Mouse (Mus musculus): Measurements from ENCODE around the gene Ankrd9. TPM values are rescaled to one million over a fixed set of nuclear protein-coding genes. Genes with fewer than 3 reads are reported as not detected.

Gene Ankrd9
- polyA plus RNA-seq, 1 experiment from 2014 or later: 54.7 TPM

DNA sequence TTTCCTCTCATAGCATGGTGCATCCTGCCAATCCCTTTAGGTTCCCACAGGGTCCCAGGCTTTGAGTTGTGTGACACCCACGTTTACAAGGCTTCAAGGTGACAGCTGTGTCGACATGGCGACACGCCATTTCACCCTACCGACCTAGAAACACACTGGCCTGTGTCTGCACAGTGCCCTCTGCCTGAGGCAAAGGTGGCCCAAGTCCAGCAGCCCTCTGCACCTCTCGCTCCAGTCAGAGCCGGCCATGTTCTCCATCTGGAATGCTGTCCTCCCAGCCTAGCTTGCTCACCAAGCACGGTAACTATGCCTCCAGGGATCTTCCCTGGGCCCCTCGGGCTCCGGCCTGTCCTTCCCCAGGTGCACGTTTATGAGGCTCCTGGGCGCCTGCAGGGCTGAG, 13.9 kb upstream of the Ankrd9 start:
- Histone ChIP-seq H3K9ac (ENCODE audit: low read depth, low read length) (no peak overlapping the region), H3K4me2 (ENCODE audit: low read depth, low read length) (peak overlapping the region; percentile 84), H3K27ac (ENCODE audit: low read length) (no peak overlapping the region), H3K36me3 (ENCODE audit: control insufficient read depth, insufficient read depth) (no peaks in the 10 kb centered on the region), H3K27me3 (ENCODE audit: control insufficient read depth, insufficient read depth, low read depth, low read length) (no peaks in the 10 kb centered on the region), H3K4me1 (ENCODE audit: control insufficient read depth, low read depth, low read length) (peaks cover 18% of the 10 kb centered on the region), H3K9me3 (replicated peaks; ENCODE audit: control insufficient read depth, low read length) (peaks cover 3% of the 10 kb centered on the region; the same call in 1 of the 2 replicates), H3K4me3 (ENCODE audit: low read depth, low read length) (peak overlapping the region; percentile 70; the same call in 1 of the 2 replicates)
- 77% methylated on average over 12 of the region's 12 CpGs for WGBS (ENCODE audit: insufficient replicate concordance)
- ATAC-seq (ENCODE audit: low read depth): no peak

DNA sequence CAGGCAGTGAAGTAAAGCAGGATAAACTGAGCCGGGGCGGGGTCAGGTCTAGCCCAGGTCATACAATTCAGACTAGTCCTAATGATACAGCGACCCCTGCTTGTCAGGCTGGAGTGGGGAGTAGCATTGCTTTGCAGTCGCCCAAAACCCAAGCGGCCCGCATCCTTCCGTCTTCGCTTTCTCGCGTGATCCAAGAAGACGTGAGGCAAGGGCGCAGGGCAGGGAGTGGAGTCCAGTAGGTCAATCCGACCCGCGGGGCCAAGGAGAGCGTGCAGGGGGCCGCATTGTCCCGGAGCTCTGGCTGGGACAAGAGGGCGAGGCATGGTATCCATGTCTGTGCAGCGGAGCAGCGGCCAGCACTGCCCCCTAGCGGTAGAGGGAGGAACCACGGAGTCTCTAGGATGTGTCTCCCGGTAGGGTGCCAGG, 13.3 kb upstream of the Ankrd9 start:
- ATAC-seq (ENCODE audit: low read depth): peak; percentile 95
- peak overlapping the region; percentile 80 for H3K27ac ChIP-seq (ENCODE audit: low read length)
- H3K27me3 ChIP-seq (ENCODE audit: control insufficient read depth, insufficient read depth, low read depth, low read length): no peaks in the 10 kb centered on the region
- WGBS (ENCODE audit: insufficient replicate concordance): under 1% methylated on average over 24 of the region's 24 CpGs
- H3K4me3 ChIP-seq (ENCODE audit: low read depth, low read length): peak overlapping the region; percentile 70
- H3K9me3 ChIP-seq (replicated peaks; ENCODE audit: control insufficient read depth, low read length): no peaks in the 10 kb centered on the region
- peak overlapping the region; percentile 84 for H3K4me2 ChIP-seq (ENCODE audit: low read depth, low read length)
- H3K36me3 ChIP-seq (ENCODE audit: control insufficient read depth, insufficient read depth): no peaks in the 10 kb centered on the region
- peak overlapping the region; percentile 66 for H3K9ac ChIP-seq (ENCODE audit: low read depth, low read length)
- peaks cover 18% of the 10 kb centered on the region for H3K4me1 ChIP-seq (ENCODE audit: control insufficient read depth, low read depth, low read length)

DNA sequence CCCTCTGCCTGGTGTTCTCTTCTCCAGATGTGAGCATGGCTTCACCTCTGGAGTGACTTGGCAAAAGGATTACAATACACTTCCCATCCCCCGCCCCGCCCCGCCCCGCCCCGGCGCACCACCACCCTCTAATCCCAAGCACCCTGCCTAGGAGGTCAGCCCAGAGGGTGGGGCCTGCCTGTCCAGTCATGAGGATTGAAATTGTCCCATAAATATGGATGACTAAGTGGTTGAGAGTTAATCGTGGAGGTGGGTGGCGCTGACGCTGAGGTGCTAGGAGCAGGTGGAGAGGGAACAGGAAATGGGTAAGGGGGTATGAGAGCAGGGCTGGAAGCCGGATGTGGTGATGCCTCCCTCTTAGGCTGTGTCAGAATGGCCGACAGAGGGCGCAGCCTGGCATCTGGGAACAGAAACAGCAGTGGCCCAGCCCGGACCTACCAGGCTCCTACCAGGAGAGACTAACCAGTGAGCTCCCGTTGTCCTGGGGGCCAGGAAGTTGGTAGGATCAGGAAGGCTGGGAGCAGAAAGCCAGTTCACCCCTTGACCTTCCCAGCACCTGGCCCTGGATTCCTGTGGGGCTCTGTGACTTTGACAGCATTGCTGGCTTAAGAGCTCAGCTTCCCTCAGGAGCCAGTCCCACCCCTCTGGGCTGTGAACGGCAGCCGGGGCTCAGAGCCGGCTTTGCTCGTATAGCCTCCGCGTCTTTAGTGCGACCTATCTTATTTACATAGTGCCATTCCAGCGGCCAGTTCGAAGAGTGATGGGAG, 12.7 kb upstream of the Ankrd9 start:
- H3K27me3 ChIP-seq (ENCODE audit: control insufficient read depth, insufficient read depth, low read depth, low read length): no peaks in the 10 kb centered on the region
- no peaks in the 10 kb centered on the region for H3K9me3 ChIP-seq (replicated peaks; ENCODE audit: control insufficient read depth, low read length)
- peaks cover 18% of the 10 kb centered on the region for H3K4me1 ChIP-seq (ENCODE audit: control insufficient read depth, low read depth, low read length)
- peak overlapping the region; percentile 70 for H3K4me3 ChIP-seq (ENCODE audit: low read depth, low read length)
- H3K27ac ChIP-seq (ENCODE audit: low read length): peak overlapping the region; percentile 80
- peak overlapping the region; percentile 84 for H3K4me2 ChIP-seq (ENCODE audit: low read depth, low read length)
- 1% methylated on average over 23 of the region's 23 CpGs for WGBS (ENCODE audit: insufficient replicate concordance)
- peak; percentile 88 for ATAC-seq (ENCODE audit: low read depth)
- H3K9ac ChIP-seq (ENCODE audit: low read depth, low read length): peak overlapping the region; percentile 66
- H3K36me3 ChIP-seq (ENCODE audit: control insufficient read depth, insufficient read depth): no peaks in the 10 kb centered on the region

GRCm38 (mm10) chr12:110990500-110990899, 11.7 kb upstream of the Ankrd9 start:
- Histone ChIP-seq H3K9me3 (replicated peaks; ENCODE audit: control insufficient read depth, low read length) (no peaks in the 10 kb centered on the region), H3K4me3 (ENCODE audit: low read depth, low read length) (no peak overlapping the region), H3K27ac (ENCODE audit: low read length) (no peak overlapping the region), H3K4me1 (ENCODE audit: control insufficient read depth, low read depth, low read length) (peaks cover 18% of the 10 kb centered on the region), H3K9ac (ENCODE audit: low read depth, low read length) (no peak overlapping the region), H3K36me3 (ENCODE audit: control insufficient read depth, insufficient read depth) (no peaks in the 10 kb centered on the region), H3K27me3 (ENCODE audit: control insufficient read depth, insufficient read depth, low read depth, low read length) (no peaks in the 10 kb centered on the region), H3K4me2 (ENCODE audit: low read depth, low read length) (no peak overlapping the region)
- WGBS (ENCODE audit: insufficient replicate concordance): 86% methylated on average over 7 of the region's 7 CpGs
- no peak for ATAC-seq (ENCODE audit: low read depth)

DNA sequence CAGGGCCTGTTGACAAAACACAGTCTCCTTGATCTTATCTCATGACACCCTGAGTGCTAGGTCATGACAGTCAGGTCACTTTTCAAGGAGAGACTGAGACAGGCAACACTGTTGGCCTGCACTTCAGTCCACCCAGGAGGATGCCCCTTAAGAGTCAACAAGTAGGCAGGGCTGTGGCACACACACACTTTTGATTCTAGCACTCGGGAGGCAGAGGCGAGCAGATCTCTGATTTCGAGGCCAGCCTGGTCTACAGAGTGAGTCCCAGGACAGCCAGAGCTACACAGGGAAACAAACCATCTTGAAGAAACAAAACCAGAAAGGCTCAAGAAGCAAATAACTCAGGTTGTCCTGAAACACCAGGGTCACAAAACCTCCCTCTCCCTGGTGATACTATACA, 10.6 kb upstream of the Ankrd9 start:
- no peaks in the 10 kb centered on the region for H3K27me3 ChIP-seq (ENCODE audit: control insufficient read depth, insufficient read depth, low read depth, low read length)
- no peak overlapping the region for H3K4me2 ChIP-seq (ENCODE audit: low read depth, low read length)
- H3K9me3 ChIP-seq (replicated peaks; ENCODE audit: control insufficient read depth, low read length): no peaks in the 10 kb centered on the region
- H3K27ac ChIP-seq (ENCODE audit: low read length): no peak overlapping the region
- H3K4me3 ChIP-seq (ENCODE audit: low read depth, low read length): no peak overlapping the region
- H3K4me1 ChIP-seq (ENCODE audit: control insufficient read depth, low read depth, low read length): peaks cover 18% of the 10 kb centered on the region
- H3K9ac ChIP-seq (ENCODE audit: low read depth, low read length): no peak overlapping the region
- ATAC-seq (ENCODE audit: low read depth): no peak
- H3K36me3 ChIP-seq (ENCODE audit: control insufficient read depth, insufficient read depth): no peaks in the 10 kb centered on the region
- WGBS (ENCODE audit: insufficient replicate concordance): 80% methylated on average over 3 of the region's 3 CpGs

DNA sequence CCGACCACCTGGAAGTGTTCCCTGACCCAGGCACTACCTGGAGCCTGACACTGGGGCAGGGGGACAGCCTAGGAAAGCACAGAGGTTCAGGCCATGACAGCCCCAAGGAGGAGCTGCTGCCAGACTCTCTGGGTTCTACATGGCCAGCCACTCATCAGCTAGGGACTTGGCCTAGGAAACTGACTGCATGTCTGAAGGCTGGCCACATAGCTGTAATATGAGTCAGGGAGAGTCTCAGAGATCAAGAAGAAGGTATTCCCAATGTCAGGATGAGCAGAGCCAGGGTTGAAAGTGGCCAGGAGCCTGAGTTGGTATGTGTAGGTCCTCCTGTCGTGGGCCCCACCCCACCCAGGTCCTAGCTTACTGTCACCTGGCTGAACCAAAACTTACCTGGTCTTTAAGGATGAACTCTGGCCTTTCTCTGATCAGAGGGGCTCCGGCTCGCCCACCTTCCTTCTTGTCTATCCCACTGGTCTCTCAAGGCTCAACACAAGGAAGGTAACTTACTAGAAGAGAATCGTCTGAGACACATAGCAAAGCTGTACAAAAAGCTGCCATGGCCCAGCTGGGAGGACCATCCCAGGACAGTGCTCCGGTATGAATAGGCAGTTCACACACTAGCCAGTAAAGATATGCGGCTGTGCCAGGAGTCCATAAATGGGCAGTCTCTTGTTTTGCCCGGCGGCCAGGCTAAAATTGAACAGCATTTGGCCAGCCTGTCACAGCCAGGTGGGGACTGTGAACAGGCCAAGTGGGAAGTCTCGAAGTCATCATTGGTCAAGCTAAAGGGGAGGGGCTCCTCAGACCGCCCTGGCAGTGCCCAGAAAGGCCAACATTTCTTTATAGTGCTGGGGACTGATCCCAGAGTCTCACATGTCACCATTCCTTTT, 7.9 kb upstream of the Ankrd9 start:
- Histone ChIP-seq H3K36me3 (ENCODE audit: control insufficient read depth, insufficient read depth) (no peaks in the 10 kb centered on the region), H3K9ac (ENCODE audit: low read depth, low read length) (no peak overlapping the region), H3K27ac (ENCODE audit: low read length) (no peak overlapping the region), H3K4me1 (ENCODE audit: control insufficient read depth, low read depth, low read length) (peaks cover 10% of the 10 kb centered on the region), H3K9me3 (replicated peaks; ENCODE audit: control insufficient read depth, low read length) (no peaks in the 10 kb centered on the region), H3K4me2 (ENCODE audit: low read depth, low read length) (no peak overlapping the region), H3K27me3 (ENCODE audit: control insufficient read depth, insufficient read depth, low read depth, low read length) (no peaks in the 10 kb centered on the region), H3K4me3 (ENCODE audit: low read depth, low read length) (no peak overlapping the region)
- ATAC-seq (ENCODE audit: low read depth): no peak
- 73% methylated on average over 11 of the region's 11 CpGs for WGBS (ENCODE audit: insufficient replicate concordance)

DNA sequence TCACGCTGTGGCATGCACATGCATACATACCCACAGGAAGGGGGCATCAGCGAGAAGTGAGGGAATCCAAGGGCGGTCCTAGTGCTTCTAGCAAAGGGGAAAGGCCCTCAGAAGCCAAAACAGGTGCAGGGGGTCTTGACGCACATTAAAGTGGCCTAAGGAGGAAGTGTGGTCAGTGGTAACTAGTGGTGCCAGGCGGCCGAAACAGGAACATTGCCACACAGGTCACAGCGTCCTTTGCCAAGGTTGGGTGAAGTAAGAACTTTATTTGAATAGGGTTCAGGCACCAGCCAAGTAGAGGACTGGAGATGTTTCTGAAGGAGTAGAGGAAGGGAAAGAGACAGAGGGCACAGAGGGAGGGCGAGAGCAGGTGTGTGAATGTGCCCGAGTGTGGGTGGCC, 6.3 kb upstream of the Ankrd9 start:
- Histone ChIP-seq H3K9me3 (replicated peaks; ENCODE audit: control insufficient read depth, low read length) (no peaks in the 10 kb centered on the region), H3K4me1 (ENCODE audit: control insufficient read depth, low read depth, low read length) (peaks cover under 1% of the 10 kb centered on the region), H3K9ac (ENCODE audit: low read depth, low read length) (no peak overlapping the region), H3K36me3 (ENCODE audit: control insufficient read depth, insufficient read depth) (no peaks in the 10 kb centered on the region), H3K4me3 (ENCODE audit: low read depth, low read length) (no peak overlapping the region), H3K27me3 (ENCODE audit: control insufficient read depth, insufficient read depth, low read depth, low read length) (no peaks in the 10 kb centered on the region), H3K4me2 (ENCODE audit: low read depth, low read length) (no peak overlapping the region), H3K27ac (ENCODE audit: low read length) (no peak overlapping the region)
- no peak for ATAC-seq (ENCODE audit: low read depth)
- WGBS (ENCODE audit: insufficient replicate concordance): 62% methylated on average over 9 of the region's 9 CpGs

DNA sequence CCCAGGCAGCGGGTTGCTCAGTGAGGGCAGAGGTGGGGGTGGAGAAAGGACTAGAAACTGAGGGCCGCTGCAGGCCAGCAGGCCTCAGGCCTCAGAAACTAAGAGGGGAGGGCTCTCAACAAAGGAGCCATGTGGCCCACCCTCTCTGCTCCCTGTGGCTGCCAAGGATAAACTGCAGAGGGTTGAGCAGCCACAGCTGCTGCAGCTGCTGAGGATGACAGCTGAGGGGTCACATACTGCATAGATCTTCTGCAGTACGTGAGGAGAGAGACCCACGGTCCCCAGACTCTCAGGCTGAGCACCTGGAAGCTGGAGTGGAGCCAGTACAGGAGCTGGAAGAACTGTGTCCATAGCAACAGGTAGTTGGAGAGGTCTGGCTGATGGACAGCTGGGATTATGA, 5.8 kb upstream of the Ankrd9 start:
- Histone ChIP-seq H3K9ac (ENCODE audit: low read depth, low read length) (no peak overlapping the region), H3K27ac (ENCODE audit: low read length) (no peak overlapping the region), H3K4me1 (ENCODE audit: control insufficient read depth, low read depth, low read length) (peaks cover 6% of the 10 kb centered on the region), H3K27me3 (ENCODE audit: control insufficient read depth, insufficient read depth, low read depth, low read length) (no peaks in the 10 kb centered on the region), H3K4me3 (ENCODE audit: low read depth, low read length) (no peak overlapping the region), H3K36me3 (ENCODE audit: control insufficient read depth, insufficient read depth) (no peaks in the 10 kb centered on the region), H3K9me3 (replicated peaks; ENCODE audit: control insufficient read depth, low read length) (no peaks in the 10 kb centered on the region), H3K4me2 (ENCODE audit: low read depth, low read length) (no peak overlapping the region)
- 69% methylated on average over 4 of the region's 4 CpGs for WGBS (ENCODE audit: insufficient replicate concordance)
- ATAC-seq (ENCODE audit: low read depth): no peak

DNA sequence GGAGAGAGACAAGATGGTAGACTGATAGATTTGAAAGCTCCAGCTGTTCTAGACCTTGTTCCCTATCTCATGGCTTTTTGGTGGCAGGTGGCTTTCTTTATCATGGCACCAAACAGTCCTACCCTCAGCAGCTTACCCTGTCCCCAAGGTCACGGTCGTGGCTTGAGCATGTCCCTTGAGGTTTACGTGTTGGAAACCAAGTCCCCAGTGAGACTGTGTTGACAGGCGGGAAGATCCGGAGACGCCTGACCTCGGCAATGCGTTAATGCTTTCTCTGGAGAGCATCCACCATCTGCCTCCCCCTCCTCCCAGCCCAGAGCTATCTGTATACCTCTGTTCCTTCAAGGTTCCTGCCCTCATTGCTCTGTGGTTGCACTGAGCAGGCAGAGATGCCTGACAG, 4.9 kb upstream of the Ankrd9 start:
- 64% methylated on average over 8 of the region's 8 CpGs for whole genome bisulfite sequencing (ENCODE audit: insufficient replicate concordance)
- no peaks in the 10 kb centered on the region for H3K27me3 ChIP-seq (ENCODE audit: control insufficient read depth, insufficient read depth, low read depth, low read length)
- H3K4me3 ChIP-seq (ENCODE audit: low read depth, low read length): no peak overlapping the region
- no peaks in the 10 kb centered on the region for H3K9me3 ChIP-seq (replicated peaks; ENCODE audit: control insufficient read depth, low read length)
- H3K36me3 ChIP-seq (ENCODE audit: control insufficient read depth, insufficient read depth): no peaks in the 10 kb centered on the region
- H3K4me2 ChIP-seq (ENCODE audit: low read depth, low read length): no peak overlapping the region
- ATAC-seq (ENCODE audit: low read depth): no peak
- no peak overlapping the region for H3K9ac ChIP-seq (ENCODE audit: low read depth, low read length)
- peaks cover 11% of the 10 kb centered on the region for H3K4me1 ChIP-seq (ENCODE audit: control insufficient read depth, low read depth, low read length)
- H3K27ac ChIP-seq (ENCODE audit: low read length): no peak overlapping the region
